8 mouse cellular contexts compared by ENCODE assay signal in the genomic region with DNA sequence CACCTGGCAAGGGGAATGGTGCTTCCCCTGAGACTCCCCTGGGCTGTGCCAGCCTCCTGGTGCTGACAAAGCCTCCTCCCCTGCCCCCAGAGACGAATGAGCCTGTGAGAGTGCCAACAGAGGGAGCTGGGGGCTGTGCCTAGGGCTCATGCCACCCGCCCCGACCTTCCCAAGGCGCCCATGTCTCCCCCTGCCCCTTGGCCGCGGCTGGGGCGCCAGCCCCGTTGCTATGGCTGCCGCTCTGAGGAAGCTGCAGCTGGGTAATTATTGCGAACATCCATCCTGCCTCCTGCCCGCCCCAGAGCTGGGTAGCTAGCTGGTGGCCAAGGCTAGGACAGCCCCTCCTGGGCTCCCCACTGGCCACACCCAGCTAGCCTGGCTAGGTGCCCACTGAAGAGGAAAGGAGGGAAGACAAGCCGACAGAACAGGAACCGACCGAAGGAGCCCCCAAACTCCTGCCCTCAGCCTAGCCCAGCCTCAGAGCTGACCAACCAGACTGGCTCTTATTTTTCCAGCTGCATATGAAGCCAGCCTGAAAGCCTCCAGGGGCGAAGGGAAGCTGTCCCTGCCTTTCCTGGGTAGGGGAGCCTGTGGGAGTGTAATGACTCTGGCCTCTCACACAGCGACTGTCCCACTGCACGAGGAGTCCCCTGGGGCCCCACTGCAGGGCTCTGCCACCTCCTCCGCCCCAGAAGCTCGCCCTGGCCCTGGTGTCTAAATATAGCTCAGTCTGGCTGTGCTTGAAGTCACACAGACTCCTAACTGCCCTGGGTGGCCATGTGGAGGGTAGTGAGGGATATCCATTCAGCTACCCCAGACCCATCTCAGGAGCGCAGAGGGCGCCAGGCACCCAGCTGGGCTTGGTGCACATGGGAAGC. TPM values are rescaled to one million over a fixed set of nuclear protein-coding genes. Genes with fewer than 3 reads are reported as not detected.
A peak's percentile ranks its signal among the peaks of the same experiment; 100 is the strongest.
DNase-seq lines count a peak whose midpoint lies in the region; ATAC-seq and TF ChIP-seq lines count a peak whose summit lies in the region.

No protein-coding gene starts in this region.

- H3K27me3 ChIP-seq in forebrain, postnatal 0 days (ENCODE audit: insufficient read depth, low read length) = no peaks in the 10 kb centered on the region
- no peaks in the 10 kb centered on the region for H3K27me3 ChIP-seq in hindbrain, embryonic 16.5 days (replicated peaks; ENCODE audit: control insufficient read depth, insufficient read depth, low read length)
- H3K27me3 ChIP-seq in liver, embryonic 14.5 days (ENCODE audit: control insufficient read depth, insufficient read depth, low read length) = no peaks in the 10 kb centered on the region

- H3K9me3 ChIP-seq in forebrain, postnatal 0 days (ENCODE audit: low read length) = no peaks in the 10 kb centered on the region
- no peaks in the 10 kb centered on the region for H3K9me3 ChIP-seq in hindbrain, embryonic 16.5 days (ENCODE audit: control insufficient read depth, low read length)
- no peaks in the 10 kb centered on the region for H3K9me3 ChIP-seq in liver, embryonic 14.5 days (ENCODE audit: control insufficient read depth, low read length)

- H3K4me3 ChIP-seq in forebrain, postnatal 0 days (ENCODE audit: low read depth, low read length) = no peak overlapping the region
- H3K4me3 ChIP-seq in hindbrain, embryonic 16.5 days (ENCODE audit: low read length) = peak overlapping the region; percentile 20
- peak overlapping the region in 1 of 2 experiments; percentile 25; a peak in 2 of 4 replicates for H3K4me3 ChIP-seq in liver, embryonic 14.5 days (ENCODE audit: insufficient read depth in 1 of 2, low read depth in 2 of 2, low read length in 2 of 2)

- peak overlapping the region; percentile 67 for H3K27ac ChIP-seq in forebrain, postnatal 0 days (ENCODE audit: low read depth, low read length)
- peak overlapping the region; percentile 69 for H3K27ac ChIP-seq in hindbrain, embryonic 16.5 days (ENCODE audit: low read depth, low read length)
- peak overlapping the region; percentile 1; the same call in 1 of the 2 replicates for H3K27ac ChIP-seq in liver, embryonic 14.5 days

- peak overlapping the region; percentile 40 for H3K9ac ChIP-seq in forebrain, postnatal 0 days
- peak overlapping the region; percentile 58 for H3K9ac ChIP-seq in hindbrain, embryonic 16.5 days (ENCODE audit: low read depth, low read length)
- H3K9ac ChIP-seq in liver, embryonic 14.5 days (replicated peaks) = peak overlapping the region; percentile 56

- TF ChIP-seq CTCF in forebrain, postnatal 0 days (IDR thresholded peaks at IDR 0.05; ENCODE audit: low read depth) = no peak
- TF ChIP-seq CTCF in liver, embryonic 14.5 days (IDR thresholded peaks at IDR 0.05; ENCODE audit: low read depth) = no peak

- H3K36me3 ChIP-seq in forebrain, postnatal 0 days (ENCODE audit: insufficient read depth) = no peaks in the 10 kb centered on the region
- no peaks in the 10 kb centered on the region for H3K36me3 ChIP-seq in hindbrain, embryonic 16.5 days (ENCODE audit: control insufficient read depth, insufficient read depth, low read length)
- H3K36me3 ChIP-seq in liver, embryonic 14.5 days (replicated peaks; ENCODE audit: control insufficient read depth, insufficient read depth, low read depth) = no peaks in the 10 kb centered on the region

- peak; percentile 94 for ATAC-seq in forebrain, postnatal 0 days
- peak; percentile 87 for ATAC-seq in hindbrain, embryonic 16.5 days
- peak; percentile 77 for ATAC-seq in liver, embryonic 14.5 days (ENCODE audit: insufficient read depth)

- WGBS in forebrain, postnatal 0 days = 6% methylated on average over 21 of the region's 21 CpGs
- 4% methylated on average over 19 of the region's 21 CpGs for WGBS in hindbrain, embryonic 16.5 days
- WGBS in liver, embryonic 14.5 days (ENCODE audit: insufficient replicate concordance) = 5% methylated on average over 20 of the region's 21 CpGs

- peak overlapping the region; percentile 42 for H3K4me2 ChIP-seq in forebrain, postnatal 0 days (ENCODE audit: low read depth)
- peak overlapping the region; percentile 57 for H3K4me2 ChIP-seq in hindbrain, embryonic 16.5 days (ENCODE audit: low read length)
- peak overlapping the region; percentile 66 for H3K4me2 ChIP-seq in liver, embryonic 14.5 days (ENCODE audit: low read depth)

- 0 out of 2 replicates have a peak, but pooled peaks cover 15% of the 10 kb centered on the region for H3K4me1 ChIP-seq in forebrain, postnatal 0 days (ENCODE audit: insufficient read depth)
- H3K4me1 ChIP-seq in hindbrain, embryonic 16.5 days (ENCODE audit: control insufficient read depth, insufficient read depth, low read depth, low read length) = peaks cover 22% of the 10 kb centered on the region
- peaks cover 33 to 51% of the 10 kb centered on the region in 2 experiments for H3K4me1 ChIP-seq in liver, embryonic 14.5 days (replicated peaks; ENCODE audit: control insufficient read depth in 2 of 2, insufficient read depth in 2 of 2, low read length in 1 of 2)

- peak; percentile 76 for DNase-seq in cerebellum, postnatal 10 days
- no peak for DNase-seq in cerebellum, adult 11 months
- DNase-seq in adrenal gland, adult 18-20 months (ENCODE audit: low spot score in 2 of 2) = peak; percentile 27 to 45
- peak; percentile 72 for DNase-seq in forebrain, postnatal 0 days
- no peak for DNase-seq in liver, embryonic 14.5 days (ENCODE audit: low read depth in 3 of 3, low spot score in 3 of 3)
- DNase-seq in neural tube, embryonic 10.5 days (ENCODE audit: extremely low spot score, low spot score) = peak; percentile 43
- peak; percentile 47 for DNase-seq in testis, postnatal 14 days (ENCODE audit: low spot score)

- TF ChIP-seq EP300 in liver, embryonic 14.5 days (IDR thresholded peaks at IDR 0.05; ENCODE audit: low read depth) = no peak

RNA-seq across cellular contexts. Expression of a gene that starts 31.1 kb away (rescaled TPM):
- total RNA-seq in adrenal gland, adult 18-20 months (2021) = 10 to 100 TPM in 1 of 2 experiments, 1 to 10 TPM in 1; 9.4 to 13.2 TPM
- 57.4 and 58.5 TPM in 2 replicates for total RNA-seq in forebrain, postnatal 0 days (2014; rRNA removed)
- polyA plus RNA-seq in forebrain, postnatal 0 days (2015; fragmentation: Nextera tagmentation; extraction: Ambion mirVana) = 20.5 and 28.0 TPM in 2 replicates
- polyA plus RNA-seq in hindbrain, embryonic 16.5 days (2015; fragmentation: Nextera tagmentation; extraction: Ambion mirVana) = 33.7 and 40.7 TPM in 2 replicates
- 5.7 and 6.0 TPM in 2 replicates for polyA plus RNA-seq in liver, embryonic 14.5 days (2012; rRNA removed)
- polyA plus RNA-seq in liver, embryonic 14.5 days (2014; fragmentation: Nextera tagmentation; extraction: Ambion mirVana) = 3.7 and 4.4 TPM in 2 replicates

Comparison
In these comparisons a context has a peak if more than half of its experiments do, and no peak if none do; other contexts are left out.
1. DNase-seq: peak in cerebellum, postnatal 10 days (2 of 2), adrenal gland, adult 18-20 months (2 of 2), forebrain, postnatal 0 days (single experiment), neural tube, embryonic 10.5 days (single experiment) and testis, postnatal 14 days (single experiment); none in cerebellum, adult 11 months (single experiment) and liver, embryonic 14.5 days (0 of 3).
2. H3K27ac ChIP-seq: peak in every context shown above with its lines; median percentile 69 in hindbrain, embryonic 16.5 days; 67 in forebrain, postnatal 0 days; 1 in liver, embryonic 14.5 days.
3. Peak in every context shown above with its lines, with median percentiles within 50 percentile points of each other: ATAC-seq, H3K4me2 ChIP-seq and H3K9ac ChIP-seq.